Mouse (Mus musculus) heart, postnatal 4 days (tissue): ENCODE data around the gene Spryd3. TPM values are rescaled to one million over a fixed set of nuclear protein-coding genes. Genes with fewer than 3 reads are reported as not detected.
A peak's percentile ranks its signal among the peaks of the same experiment; 100 is the strongest.
"Not testable (repeated sequence)": the region's sequence is repeated elsewhere in the genome, so short reads cannot be mapped to it uniquely, and the experiment has no call there.

Experiments
- DNase-seq: peaks from one replicate; pipeline ENCODE4 v3.0.0; 2021
- total RNA-seq, 2 experiments: library from RNA; stranded (reverse); gene quantifications; 2 replicates each; pipeline ENCODE4 v1.2.3; 2021

Spryd3 gene
- total RNA-seq, result 10 to 100 TPM; 19.9 to 22.6 TPM

DNA sequence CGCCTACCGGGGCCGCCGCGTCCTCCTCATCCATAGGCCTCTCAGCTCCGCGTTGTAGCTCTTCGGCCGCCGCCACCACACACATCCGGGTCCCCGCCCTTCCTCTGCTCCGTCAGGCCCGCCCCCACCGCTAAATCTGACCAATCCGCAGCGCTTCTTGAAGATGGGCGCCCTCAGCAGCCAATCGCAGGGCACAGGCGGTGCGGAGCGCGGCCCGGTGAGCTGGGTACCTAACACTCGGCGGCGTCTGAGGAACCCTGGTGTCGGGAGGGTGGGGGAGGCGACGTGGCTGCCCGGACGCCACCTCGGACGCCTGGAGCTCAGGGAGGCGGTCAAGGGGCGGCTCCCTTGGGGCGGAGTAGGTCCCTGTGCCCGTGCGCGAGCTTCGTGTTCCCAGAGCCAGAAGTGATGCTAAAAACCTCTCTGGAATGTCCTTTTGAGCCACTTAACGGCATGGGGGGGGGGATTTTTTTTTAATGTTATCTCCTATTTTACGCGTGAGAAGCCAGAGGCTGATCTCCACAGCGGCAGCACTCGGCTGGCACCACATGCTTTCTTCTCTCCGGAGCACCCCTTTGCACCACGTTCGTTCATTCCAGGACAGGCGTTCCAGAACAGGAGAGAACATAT is at the start of gene Spryd3:
TSS of gene Spryd3 (minus strand) at position 106 of the 630 bp plus-strand sequence.
- DNase-seq, result peak; percentile 98

DNA sequence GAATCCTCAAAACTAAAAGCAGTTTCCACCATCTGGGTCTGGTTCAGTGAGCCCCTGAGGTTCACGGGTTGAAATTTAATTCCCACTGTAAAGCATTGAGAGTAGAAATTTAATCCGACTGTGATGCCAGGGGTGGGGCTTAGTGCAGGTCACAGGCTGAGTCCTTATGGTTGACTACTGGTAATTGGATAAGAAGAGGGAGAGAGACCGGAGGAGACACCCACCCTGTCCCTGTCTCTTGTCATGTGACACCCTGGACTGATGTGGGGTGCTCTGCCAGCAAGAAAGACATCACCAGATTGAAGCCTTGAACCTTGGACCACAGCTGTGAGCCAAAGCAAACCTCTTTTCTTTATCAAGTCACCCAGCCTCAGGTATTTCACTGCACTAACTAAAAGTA is 47.0 kb upstream of the Spryd3 start:
- no peak for DNase-seq

DNA sequence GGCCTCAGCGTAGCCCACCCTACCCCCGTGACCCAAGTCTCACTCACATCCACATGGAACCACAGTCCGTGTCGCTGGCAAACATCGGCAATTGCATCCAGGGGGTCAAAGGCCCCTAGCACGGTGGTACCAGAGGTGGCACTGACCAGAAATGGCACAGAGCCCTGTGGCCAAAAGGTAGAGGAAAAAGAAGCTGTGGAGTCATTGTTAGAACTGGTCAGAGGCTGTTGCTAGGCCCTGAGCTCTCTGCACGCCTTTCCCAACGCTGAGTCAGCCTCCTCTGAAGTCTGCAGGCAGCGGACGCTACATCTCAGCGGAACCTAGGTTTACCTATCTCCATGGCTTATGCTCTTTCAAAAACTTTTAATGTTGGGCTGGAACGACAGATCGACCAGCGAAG is 43.9 kb upstream of the Spryd3 start:
- no peak for DNase-seq

DNA sequence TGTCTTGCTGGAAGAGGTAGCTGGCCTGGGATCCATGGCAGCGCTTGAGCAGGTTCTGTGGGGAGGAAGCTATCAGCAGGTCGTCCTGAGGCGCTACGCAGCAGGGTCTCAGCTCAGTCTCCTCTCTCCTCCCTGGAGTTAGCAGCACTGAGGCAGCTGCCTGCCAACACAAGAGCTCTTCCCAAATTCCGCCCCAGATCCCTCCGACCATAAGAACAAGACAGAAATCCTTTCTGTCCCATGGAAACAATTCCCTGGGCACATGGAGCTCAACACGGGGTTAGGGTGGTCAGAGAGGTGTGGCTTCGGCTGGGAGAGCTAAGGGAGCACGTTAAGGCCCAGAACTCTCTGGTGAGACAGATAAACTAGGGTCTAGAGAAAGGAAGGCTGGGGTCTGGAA is 43.1 kb upstream of the Spryd3 start:
- DNase-seq, result no peak

DNA sequence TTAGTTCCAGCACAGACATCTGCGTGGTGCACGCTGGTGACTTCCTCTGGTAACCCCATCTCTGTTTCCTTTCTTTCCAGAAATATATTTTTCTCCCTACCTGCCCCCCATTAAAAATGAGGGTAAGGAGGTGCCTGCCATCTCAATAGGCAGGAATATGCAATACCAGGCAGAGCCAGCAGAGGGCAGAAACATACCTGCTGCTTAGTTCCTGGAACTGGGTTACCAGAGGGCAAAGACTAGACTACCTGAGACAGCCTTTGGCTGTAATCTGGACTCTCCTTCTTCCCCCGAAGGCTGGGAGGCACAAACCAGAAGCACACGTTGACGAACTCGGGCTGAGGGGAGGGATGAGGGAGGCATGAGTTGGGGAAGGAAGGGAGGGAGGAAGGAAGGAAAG is 42.2 kb upstream of the Spryd3 start:
- DNase-seq, result peak; percentile 89

DNA sequence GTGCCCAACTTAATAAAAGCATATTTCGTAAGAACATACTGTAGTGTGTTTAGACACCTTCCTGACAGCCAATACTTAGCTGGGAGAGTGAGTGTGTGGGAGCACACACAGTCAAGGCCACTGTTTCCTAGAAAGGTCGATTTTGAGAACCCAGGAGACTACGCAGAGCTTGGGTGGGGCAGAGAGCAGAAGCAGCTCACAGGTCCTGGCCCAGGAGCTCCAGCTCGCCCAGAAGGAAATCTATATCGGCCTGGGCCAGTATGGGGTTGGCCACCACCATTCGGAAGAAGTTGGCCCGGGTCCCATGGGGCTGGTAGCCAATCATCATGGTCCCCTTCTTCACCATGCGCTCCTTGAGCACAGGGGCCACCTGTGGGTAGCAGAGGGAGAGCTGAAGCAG is 41.4 kb upstream of the Spryd3 start:
- DNase-seq, result no peak

DNA sequence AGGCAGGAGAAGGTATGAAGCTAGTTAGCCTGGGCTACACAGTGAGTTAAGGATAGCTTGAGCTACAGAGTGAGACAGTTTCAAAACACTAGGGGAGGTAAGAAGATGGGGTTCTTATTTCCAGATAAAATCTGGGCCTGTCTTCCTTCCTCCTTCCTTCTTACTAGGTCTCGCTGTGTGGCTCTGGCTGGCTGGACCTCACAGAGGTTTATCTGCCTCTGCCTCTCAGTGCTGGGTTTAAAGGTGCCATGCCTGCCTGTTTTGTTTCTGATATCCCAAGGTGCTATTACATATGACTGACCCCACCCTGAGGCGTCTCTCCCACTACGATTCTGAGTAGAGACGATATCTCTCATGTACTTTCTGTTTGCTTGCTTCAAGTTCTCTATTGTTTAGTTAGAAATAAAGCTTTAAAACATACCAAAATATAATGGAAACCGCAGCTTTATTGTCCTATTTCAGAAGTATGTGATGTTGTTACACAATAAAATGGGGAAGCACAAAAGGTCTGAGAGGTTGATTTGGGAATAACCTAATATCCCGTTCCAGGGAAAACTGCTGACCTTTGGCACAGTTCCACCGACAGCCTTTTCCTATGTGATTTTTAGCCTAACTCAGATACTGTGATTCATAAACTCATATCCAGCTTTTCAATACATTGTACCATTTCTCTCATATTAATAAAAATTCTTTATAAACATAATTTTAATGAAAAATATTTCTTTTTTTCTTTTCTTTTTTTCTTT is 40.7 kb upstream of the Spryd3 start:
- no peak for DNase-seq

DNA sequence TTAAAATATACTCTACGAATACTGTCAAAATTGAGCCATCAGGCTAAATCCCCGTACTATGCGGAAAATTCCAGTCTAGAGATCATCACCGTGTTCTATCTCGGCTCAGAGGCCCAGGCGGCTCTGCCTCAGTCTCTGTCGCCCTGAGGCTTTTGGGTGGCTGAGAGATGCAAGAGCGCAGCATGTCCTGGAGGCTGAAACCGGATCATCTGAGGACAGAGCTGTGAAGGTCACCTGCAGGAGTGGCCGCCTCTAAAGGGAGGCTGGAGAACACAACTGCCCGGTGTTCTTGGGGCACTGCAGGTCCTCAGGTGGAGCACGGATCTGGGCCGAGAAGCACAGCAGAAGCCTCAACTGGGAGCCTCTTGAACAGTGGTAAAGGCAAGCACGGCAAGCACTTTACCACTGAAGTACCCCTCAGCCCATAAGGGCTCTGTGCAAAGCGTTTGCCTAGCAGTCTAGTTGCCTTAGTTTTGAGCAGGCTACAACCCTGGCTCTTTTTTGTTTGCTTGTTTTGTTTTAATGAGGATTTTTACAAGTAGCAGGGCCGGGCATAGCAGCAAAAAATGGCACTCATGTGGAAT is 39.8 kb upstream of the Spryd3 start:
- DNase-seq, result no peak

DNA sequence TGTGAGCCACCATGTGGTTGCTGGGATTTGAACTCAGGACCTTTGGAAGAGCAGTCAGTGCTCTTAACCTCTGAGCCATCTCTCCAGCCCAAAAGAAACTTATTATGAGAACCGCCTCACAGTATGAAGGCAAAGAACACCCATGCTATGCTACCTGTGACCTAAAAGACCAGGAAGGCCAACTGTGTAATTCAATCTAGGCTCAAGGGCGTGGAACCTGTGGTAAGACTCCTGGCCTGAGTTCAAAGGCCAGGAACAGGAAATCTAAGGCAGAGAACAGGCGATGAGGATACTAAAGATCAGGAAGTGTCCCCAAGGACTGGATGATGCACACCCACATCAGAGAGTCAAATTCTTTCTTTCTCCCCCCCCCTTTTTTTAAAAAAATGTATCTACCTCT is 37.5 kb upstream of the Spryd3 start:
- no peak for DNase-seq

DNA sequence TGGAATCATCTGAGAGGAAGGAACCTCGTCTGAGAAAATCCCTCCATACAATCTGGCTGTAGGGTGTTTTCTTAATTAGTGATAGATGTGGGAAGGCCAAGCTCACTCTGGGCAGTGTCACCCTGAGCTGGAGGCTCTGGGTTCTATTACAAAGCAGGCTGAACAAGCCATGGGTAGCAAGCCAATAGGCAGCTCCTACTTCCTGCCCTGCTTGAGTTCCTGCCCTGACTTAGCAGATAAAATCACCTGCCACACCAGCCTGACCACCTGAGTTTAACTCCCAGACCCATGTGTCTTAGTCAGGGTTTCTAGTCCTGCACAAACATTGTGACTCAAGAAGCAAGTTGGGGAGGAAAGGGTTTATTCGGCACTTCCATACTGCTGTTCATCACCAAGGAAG is 33.0 kb upstream of the Spryd3 start:
- no peak for DNase-seq

DNA sequence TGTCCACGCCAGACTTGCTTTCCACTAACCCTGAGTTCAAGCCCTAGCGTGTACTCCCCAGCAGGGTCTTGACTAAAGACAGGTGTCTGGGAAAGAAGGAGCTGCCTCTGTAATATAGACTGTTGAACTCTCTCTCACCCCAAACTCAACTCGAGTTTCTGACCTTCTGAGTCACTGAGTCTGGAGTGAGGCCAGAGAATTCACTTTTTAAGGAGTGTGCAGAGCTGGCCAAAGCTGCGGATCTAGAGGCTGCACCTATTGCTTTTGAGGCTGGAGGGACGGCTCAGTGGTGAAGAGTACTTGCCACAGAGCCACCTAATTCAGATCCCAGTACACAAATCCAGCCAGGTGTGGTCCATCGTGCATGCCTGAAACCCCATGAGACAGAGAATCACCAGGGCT is 31.6 kb upstream of the Spryd3 start:
- DNase-seq, result no peak

DNA sequence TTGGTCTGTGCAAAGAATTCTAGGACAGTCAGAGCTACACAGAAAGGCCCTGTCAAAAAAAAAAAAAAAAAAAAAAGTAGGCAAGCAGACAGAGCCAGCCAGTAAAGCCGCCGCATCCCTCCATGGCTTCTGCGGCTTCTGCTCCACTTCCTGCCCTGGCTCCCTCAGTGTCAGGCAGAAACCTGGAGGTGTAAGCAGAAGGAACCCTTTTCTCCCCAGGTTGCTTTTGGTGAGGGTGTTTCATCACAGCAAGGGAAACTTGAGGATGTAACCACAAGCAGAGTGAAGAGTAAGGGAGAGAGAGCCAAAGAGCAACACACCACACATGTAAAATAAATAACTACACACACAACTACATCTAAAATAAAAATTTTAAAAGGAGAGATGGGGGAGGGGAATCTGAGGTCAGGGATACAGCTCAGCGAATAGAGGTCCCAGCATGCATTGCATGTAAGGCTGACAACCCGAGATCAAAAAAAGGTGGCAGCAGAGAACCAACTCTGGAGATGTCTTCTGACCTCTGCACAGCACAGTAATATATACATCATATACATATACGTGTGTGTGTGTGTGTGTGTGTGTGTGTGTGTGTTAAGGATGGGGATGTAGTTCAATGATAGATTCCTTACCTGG is 29.6 kb upstream of the Spryd3 start:
- no peak for DNase-seq

DNA sequence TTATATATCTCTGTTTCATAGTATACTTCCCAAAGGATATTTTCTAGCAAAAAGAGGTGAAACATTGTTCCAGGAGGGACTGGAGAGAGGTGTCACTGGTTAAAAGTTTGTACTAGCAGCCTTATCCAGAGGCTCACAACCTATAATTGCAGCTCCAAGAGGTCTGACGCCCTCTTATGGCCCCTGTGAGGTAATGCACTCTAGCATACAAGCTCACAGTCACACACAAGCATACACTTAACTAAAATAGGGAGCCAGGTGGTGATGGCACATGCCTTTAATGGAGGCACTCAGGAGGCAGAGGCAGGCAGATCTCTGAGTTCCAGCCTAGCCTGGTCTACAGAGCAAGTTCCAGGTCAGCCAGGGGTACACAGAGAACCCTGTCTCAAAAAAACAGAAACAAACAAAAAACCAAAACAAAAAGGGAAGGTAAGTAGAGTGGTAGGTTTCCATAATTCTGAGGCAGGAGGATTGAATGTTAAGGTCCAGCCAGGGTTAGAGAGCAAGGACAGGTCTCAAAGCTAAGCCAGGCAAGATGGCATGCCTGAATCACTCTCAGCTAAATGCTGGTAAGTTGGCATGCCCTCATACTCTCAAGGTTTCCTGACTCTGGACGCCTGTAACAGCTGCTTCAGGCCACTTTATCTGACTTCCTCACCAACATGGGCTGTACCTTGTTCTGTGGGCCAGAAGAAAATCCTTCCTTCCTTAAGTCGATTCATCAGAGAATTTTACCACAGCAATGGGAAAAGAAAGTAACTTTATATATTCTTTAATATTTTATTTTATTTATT is 28.1 kb upstream of the Spryd3 start:
- DNase-seq, result no peak

DNA sequence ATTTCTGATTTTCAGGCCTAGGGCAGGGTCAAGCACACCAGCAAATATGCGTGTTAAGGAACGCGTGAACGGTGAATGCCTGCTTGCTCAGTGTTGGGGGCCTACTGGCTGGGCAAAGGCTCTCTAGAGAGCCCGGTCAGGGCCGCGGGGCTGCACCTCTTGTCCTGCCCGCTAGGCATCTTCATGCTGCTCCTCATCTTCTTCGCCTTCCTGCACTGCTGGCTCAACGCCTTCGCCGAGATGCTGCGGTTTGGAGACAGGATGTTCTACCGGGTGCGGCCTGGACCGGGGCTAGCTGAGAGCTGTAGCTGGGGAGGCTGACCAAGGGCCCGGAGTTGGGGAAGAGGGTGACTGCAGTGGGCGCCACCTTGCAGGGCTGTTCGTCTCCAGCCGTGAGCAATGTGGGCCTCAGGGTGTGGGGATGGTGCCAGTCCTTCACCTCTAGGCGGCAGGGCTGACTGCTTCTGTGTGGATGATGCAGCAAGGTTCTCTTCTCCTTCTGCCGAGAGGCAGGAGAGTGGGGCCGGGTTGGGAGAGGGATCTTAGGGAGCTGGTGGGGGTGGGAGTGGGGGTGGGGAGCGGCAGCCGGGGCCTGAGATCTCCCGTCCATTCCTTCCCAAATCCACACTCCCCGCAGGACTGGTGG is 24.5 kb upstream of the Spryd3 start:
- no peak for DNase-seq

DNA sequence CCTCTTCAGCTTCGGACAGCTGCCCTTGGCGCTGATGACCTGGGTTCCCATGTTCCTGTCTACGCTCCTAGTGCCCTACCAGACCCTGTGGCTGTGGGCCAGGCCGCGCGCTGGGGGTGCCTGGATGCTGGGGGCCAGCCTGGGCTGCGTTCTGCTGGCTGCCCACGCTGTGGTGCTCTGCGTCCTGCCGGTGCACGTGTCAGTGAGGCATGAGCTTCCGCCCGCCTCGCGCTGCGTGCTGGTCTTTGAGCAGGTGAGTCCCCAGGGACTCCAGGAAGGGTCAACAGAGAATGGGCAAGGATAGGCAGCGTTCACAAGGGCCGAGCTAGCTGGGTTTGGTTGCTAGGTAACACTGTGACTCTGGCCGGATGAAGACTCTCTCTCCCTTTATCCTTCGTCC is 20.8 kb upstream of the Spryd3 start:
- DNase-seq, result no peak

DNA sequence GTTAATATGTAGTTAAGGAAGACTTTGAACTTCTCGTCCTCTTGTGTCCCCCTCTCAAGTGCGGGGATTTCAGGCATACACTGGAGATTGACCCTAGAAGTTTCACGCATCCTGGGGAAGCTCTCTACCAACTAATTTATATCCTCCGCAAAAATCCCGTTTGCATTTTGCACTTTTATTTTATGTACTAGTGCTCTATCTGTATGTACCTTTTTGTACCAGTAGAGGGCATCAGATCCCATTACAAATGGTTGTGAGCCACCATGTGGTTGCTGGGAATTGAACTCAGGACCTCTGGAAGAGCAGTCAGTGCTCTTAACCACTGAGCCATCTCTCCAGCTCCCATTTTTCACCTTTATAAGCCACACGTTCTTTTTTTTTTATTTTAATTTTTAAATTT is 19.0 kb upstream of the Spryd3 start:
- not testable (repeated sequence) for DNase-seq

DNA sequence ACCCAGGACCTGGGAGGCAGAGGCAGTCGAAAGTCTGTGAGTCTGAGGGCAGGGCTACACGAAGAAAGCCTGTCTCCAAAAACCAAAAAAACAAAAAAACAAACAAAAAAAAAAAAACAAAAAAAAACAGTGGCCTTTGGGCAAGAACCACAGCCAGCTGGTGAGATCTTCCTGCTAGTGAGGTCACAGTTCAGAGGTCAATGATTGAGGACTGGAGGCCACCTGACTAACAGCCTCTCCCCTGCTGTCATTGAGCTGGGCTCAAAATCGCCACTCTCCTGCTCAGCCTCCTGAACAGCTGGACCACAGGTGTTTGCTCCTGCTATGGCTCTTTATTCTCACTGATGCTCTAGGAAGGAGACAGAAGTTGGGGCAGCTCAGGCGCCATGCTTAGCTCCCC is 16.6 kb upstream of the Spryd3 start:
- no peak for DNase-seq

DNA sequence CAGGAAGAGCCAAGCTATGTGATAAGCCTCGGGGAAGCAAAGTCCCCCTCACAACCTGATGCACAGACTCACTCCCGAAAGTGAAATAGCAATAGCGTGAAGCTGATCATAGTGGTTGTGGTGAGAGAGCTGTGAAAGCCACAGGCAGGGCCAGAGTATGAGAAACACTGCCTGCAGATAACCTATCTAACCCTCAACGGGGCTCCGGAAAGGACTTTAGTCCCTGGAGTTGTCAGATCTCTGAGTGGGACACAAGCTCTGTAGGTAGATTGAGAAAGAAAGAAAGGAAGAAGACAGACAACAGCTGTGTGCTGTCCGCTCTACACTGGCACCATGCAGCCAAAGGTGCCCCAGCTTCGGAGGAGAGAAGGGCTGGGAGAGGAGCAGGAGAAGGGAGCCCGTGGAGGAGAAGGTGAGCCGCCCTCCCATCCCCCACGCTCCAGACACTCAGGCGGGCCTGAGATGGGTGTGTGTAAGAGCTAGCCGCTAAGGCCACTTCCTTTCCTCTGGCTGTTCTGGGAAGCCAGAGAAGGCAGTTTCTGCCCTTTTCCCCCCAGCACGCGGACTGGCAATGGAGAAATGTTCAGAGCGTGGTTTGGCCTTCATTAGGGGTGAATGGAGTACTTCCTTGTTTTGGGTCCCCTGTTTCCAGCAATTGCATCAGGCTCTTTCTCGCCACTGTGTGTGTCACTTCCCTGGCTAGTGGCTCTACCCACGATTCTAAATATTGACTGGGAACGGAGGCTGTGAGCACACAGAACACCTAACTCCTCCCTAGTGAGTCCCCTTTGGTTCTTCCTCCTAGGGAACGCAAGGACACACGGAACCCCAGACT is 14.5 kb upstream of the Spryd3 start, which contains the start of gene Soat2:
TSS of gene Soat2 (plus strand) at position 226 of the 835 bp plus-strand sequence.
- peak; percentile 31 for DNase-seq

DNA sequence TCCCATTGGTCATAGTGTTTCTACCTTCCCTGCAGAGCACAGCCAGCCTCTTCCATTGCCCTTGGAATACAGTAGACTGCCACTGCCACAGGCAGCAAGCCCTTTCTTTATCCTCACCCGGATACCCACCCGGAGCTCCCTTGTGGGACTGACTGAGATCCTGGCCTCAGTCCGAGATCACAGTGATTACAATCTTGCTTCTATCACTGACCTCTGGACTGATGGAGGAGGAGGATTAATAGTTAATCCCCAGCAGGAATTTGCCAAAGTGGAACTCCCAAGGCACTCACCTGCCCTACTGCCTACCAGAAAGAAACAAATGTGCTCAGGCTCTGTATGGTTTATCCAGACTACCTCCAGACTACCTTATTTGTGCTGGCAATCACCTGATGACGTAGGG is 13.5 kb upstream of the Spryd3 start:
- no peak for DNase-seq

DNA sequence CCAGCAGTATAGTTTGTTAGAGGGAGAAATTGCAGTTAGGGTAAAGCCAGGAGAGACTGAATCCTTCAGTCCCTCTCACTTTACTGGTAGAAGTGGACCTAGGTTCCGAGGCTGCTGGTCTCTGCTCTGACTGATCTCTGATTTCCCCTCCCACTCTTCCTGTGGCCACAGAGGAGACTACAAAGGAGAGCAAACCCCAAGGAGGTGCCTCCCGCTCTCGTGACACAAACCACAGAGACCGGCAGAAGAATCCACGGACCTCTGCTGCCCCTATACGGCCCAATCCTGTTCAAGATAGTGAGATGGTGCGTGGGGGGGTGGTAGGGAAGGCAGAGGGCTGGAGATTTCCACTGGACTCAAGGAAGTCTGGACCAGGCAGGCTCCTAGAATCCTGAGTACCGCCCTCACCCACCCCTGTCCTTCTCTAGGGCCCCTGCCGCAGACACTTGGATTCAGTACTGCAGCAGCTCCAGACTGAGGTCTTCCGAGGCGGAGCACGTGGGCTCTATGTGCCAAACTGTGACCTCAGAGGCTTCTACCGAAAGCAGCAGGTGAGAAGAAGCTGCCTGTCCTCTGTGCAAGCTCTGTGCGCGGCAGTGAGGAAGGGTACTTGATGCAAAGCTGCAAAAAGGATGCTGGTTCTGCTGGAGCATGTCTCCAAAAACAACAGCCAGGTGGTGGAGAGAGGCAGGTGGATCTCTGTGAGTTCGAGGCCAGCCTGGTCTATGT is 11.8 kb upstream of the Spryd3 start:
- DNase-seq, result no peak
